Mouse (Mus musculus) spleen, adult 2 months (tissue): ENCODE data around the gene Kmt2e. TPM values are rescaled to one million over a fixed set of nuclear protein-coding genes. Genes with fewer than 3 reads are reported as not detected.
A peak's percentile ranks its signal among the peaks of the same experiment; 100 is the strongest.

Source experiments
- DNase-seq, 2 experiments: peaks; one replicate each; pipeline versions ENCODE4 v3.0.0 to v3.0.0-alpha.2; 2012 to 2021; ENCODE audit warnings: low spot score in 2 of 2, low read depth in 1 of 2
- H3K27ac ChIP-seq: fragments of 200-500 bp; 2 replicates; pipeline ENCODE4 v1.5.1; 2012; ENCODE audit warnings: low read length, inconsistent platforms; ENCODE audit not compliant: insufficient read depth
- H3K27me3 ChIP-seq: fragments of 200-500 bp; 2 replicates; pipeline ENCODE4 v1.6.1; 2012; ENCODE audit warnings: mild to moderate bottlenecking, moderate library complexity, low read length, inconsistent platforms; ENCODE audit not compliant: control insufficient read depth, insufficient read depth
- H3K36me3 ChIP-seq: fragments of 200-500 bp; 2 replicates; pipeline ENCODE4 v1.6.1; 2012; ENCODE audit warnings: mild to moderate bottlenecking, low read length, inconsistent platforms; ENCODE audit not compliant: control insufficient read depth, insufficient read depth
- H3K4me1 ChIP-seq: fragments of 200-500 bp; 2 replicates; pipeline ENCODE4 v1.6.1; 2011; ENCODE audit warnings: inconsistent platforms; ENCODE audit not compliant: control insufficient read depth, insufficient read depth, insufficient read length
- H3K4me3 ChIP-seq: fragments of 200-500 bp; 2 replicates; pipeline ENCODE4 v1.5.1; 2011; ENCODE audit warnings: mild to moderate bottlenecking, inconsistent platforms; ENCODE audit not compliant: insufficient read depth, insufficient read length; ENCODE audit errors: extremely low read depth
- CTCF ChIP-seq: fragments of 200-500 bp; IDR thresholded peaks from 2 replicates; pipeline ENCODE4 v1.5.1; 2011; ENCODE audit warnings: mild to moderate bottlenecking, inconsistent platforms; ENCODE audit not compliant: insufficient read depth, insufficient read length, insufficient replicate concordance; ENCODE audit errors: extremely low read depth
- POLR2A ChIP-seq: fragments of 200-500 bp; IDR thresholded peaks from 2 replicates; pipeline ENCODE4 v1.6.1; 2011; ENCODE audit warnings: low read depth, low read length, inconsistent platforms
- WGBS: fragments of 180-500 bp; shearing (Covaris S2); methylation state at CpG from one replicate; pipeline ENCODE4 v1.1.7; 2018; 5-methylcytosine and 5-hydroxymethylcytosine counted together
- polyA plus RNA-seq: library from polyadenylated mRNA; depleted of rRNA; stranded (reverse); fragments of >200 nt; gene quantifications from 2 replicates; pipeline ENCODE4 v1.2.3, GENCODE M21; 2012

The Kmt2e gene
- polyA plus RNA-seq, 1 experiment = 25.3 TPM

- no peak overlapping the region for H3K27ac ChIP-seq
- WGBS = 65% methylated on average over 1 of the region's 1 CpGs
- H3K27me3 ChIP-seq = no peaks in the 10 kb centered on the region
- no peak overlapping the region for H3K4me3 ChIP-seq
- TF ChIP-seq CTCF = no peak
- peaks cover 12% of the 10 kb centered on the region for H3K36me3 ChIP-seq
- peaks cover 20% of the 10 kb centered on the region for H3K4me1 ChIP-seq
- DNase-seq = no peak
These were observed 13.8 kb upstream of the Kmt2e start for GRCm38 (mm10) chr5:23420410-23420809.

DNA sequence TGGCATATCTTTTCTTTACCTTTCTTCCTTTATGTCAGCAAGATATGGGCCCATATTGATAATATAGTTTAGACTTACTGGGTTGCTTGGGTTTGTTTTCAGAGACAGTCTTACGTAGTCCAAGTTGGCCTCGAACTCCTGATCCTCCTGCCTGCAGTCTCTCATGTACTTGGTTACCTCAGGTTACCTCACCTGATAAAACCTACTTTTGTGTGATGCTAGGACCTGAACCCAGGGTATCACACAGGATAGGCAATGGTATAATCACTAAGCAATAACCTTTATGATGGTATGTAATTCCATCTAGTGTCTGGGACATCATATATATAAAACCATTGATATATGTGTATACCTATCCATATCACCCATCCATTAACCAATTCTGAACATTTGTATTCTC, 12.8 kb upstream of the Kmt2e start:
- DNase-seq = no peak
- Histone ChIP-seq H3K4me1 (peaks cover 17% of the 10 kb centered on the region), H3K4me3 (no peak overlapping the region), H3K36me3 (peaks cover 13% of the 10 kb centered on the region), H3K27me3 (no peaks in the 10 kb centered on the region), H3K27ac (no peak overlapping the region)
- TF ChIP-seq POLR2A = no peak
- WGBS = 97% methylated on average over 2 of the region's 2 CpGs

DNA sequence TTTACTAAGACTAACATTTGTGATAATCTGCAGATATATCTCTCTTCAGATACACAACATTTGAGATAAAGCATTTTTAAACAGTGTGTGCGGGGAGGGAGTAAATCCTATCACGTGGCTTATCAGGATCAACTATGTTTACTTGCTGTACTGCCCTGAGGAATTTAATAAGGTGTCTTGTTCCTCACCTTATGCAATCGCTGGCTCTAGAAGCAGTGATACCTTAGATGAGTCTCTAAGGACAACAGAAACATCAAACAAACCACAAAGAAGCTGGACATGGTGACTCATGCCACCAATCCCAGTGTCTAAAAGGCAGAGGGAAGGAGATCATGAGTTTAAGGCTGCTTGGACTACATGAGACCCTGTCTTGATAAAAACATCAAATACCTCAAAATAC, 11.2 kb upstream of the Kmt2e start:
- DNase-seq = no peak
- H3K36me3 ChIP-seq = peaks cover 13% of the 10 kb centered on the region
- no peaks in the 10 kb centered on the region for H3K27me3 ChIP-seq
- peaks cover 16% of the 10 kb centered on the region for H3K4me1 ChIP-seq
- H3K4me3 ChIP-seq = no peak overlapping the region
- WGBS = 87% methylated on average over 3 of the region's 3 CpGs
- H3K27ac ChIP-seq = no peak overlapping the region
- TF ChIP-seq CTCF (no peak), POLR2A (no peak)

DNA sequence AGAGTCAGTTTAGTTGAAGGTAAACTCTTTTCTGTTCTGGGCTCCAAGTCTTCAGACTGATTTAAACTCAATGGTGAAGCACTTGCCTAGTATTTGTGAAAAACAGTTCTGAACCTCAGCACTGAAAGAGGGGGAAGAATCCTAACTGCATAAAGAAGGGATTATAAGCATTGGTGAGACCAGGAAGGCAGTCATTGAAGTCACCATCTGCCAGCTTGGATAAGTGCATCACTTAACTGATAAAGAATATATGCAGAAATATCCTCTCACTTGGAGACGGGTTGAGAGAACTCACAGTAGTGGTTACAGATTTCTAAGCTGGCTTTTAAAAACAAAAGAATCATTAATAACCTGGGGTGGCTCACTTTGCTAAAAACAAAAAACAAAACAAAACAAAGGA, 6.7 kb upstream of the Kmt2e start:
- H3K27me3 ChIP-seq = no peaks in the 10 kb centered on the region
- no peak overlapping the region for H3K27ac ChIP-seq
- DNase-seq = no peak
- H3K4me1 ChIP-seq = peaks cover 10% of the 10 kb centered on the region
- 70% methylated on average over 1 of the region's 1 CpGs for WGBS
- H3K36me3 ChIP-seq = peaks cover 11% of the 10 kb centered on the region
- no peak for TF ChIP-seq POLR2A
- no peak for TF ChIP-seq CTCF
- H3K4me3 ChIP-seq = no peak overlapping the region

DNA sequence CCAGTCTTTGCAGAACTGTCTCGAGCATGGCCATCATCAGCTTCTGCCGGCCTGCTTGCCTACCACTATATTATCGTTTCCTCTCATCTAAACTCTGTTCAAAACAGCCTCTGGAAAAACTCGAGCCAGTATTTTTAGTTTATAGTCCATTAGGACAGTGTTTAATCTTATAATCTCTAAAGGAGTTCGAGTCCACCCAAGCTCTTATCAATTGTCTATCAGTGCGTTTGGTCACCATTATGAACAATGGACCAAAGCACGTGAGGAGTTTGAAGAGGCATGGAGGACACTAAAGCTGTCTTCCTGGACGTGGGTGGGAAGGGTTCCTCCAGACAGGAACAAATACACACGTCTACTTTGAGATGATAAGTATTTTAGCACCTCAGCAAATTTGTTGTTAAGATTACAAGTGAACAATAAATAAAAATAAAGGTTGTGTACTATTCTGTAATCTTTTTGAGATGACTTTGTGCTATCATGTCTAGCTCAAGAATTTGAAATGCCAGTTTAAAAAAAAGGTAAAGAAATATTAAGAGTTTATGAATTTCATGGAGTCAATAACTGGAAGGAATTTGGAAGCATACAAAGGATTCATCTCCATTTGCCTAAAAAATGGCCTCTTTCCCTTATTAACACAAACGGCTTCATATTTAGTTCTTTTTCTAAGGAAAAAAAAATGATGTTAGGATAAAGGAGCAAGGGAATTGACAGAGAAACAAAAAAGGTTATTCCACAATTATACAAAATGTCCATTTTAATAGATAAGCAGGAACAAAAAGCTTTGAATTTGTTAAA, 3.0 kb upstream of the Kmt2e start:
- H3K36me3 ChIP-seq = no peaks in the 10 kb centered on the region
- TF ChIP-seq POLR2A = no peak
- no peak for TF ChIP-seq CTCF
- WGBS = 7% methylated on average over 10 of the region's 10 CpGs
- 0 out of 2 replicates have a peak overlapping the region, but pooled peaks have one; percentile 23 for H3K27ac ChIP-seq
- H3K4me3 ChIP-seq = peak overlapping the region; percentile 39
- no peaks in the 10 kb centered on the region for H3K27me3 ChIP-seq
- peaks cover 6% of the 10 kb centered on the region for H3K4me1 ChIP-seq
- no peak for DNase-seq

GRCm38 (mm10) chr5:23431948-23432707, 2.1 kb upstream of the Kmt2e start:
- Histone ChIP-seq H3K4me1 (peaks cover 2% of the 10 kb centered on the region), H3K36me3 (no peaks in the 10 kb centered on the region), H3K27me3 (no peaks in the 10 kb centered on the region), H3K27ac (peak overlapping the region; percentile 99), H3K4me3 (peak overlapping the region; percentile 93)
- TF ChIP-seq POLR2A (no peak), CTCF (no peak)
- DNase-seq = no peak
- WGBS = 2% methylated on average over 10 of the region's 10 CpGs
